Mouse (Mus musculus): ENCODE results near the gene Sprr2j-ps. TPM values are rescaled to one million over a fixed set of nuclear protein-coding genes. Genes with fewer than 3 reads are reported as not detected.

Gene Sprr2j-ps
- polyA plus RNA-seq, 1 experiment = not detected

DNA sequence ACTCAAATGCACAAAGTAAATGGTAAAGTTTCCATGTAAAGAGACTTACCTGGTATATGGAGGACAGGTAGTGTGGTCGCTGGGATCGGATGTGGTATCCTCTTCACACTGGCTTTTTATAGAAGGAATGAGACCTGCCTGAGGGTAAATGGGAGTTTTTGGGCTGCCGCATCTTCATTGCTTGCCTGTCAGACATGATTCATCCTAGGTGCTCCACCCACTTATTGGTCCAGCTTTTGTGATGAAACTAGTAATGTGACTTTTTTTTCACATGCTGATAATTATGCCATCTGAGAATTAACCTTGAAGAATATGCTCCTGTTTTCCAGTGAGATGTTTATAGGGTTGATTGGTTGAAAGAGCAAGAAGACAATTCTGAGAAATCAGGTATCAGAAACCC is 20.8 kb downstream of the Sprr2j-ps start, which contains the start of gene Sprr1b:
Gene Sprr1b (minus strand): TSS at position 101 of the 400 bp plus-strand sequence.
- H3K4me1 ChIP-seq (ENCODE audit: control insufficient read depth, insufficient read depth, insufficient read length, low read length) = no peaks in the 10 kb centered on the region
- H3K36me3 ChIP-seq (ENCODE audit: control insufficient read depth, insufficient read depth, low read length) = no peaks in the 10 kb centered on the region
- no peak within 1 kb of the TSS for H3K4me3 ChIP-seq (ENCODE audit: low read depth, low read length)
- no peak within 1 kb of the TSS for H3K27ac ChIP-seq (ENCODE audit: insufficient read depth, low read depth, low read length)
- no peaks in the 10 kb centered on the region for H3K27me3 ChIP-seq (ENCODE audit: control insufficient read depth, insufficient read depth, low read length)
- 89% methylated on average over 3 of the region's 3 CpGs for WGBS
- TF ChIP-seq CTCF (IDR thresholded peaks at IDR 0.05; ENCODE audit: extremely low read depth, insufficient read length, insufficient replicate concordance, low read depth, low read length) (no peak), POLR2A (IDR thresholded peaks at IDR 0.05; ENCODE audit: low read depth, low read length) (no peak)

DNA sequence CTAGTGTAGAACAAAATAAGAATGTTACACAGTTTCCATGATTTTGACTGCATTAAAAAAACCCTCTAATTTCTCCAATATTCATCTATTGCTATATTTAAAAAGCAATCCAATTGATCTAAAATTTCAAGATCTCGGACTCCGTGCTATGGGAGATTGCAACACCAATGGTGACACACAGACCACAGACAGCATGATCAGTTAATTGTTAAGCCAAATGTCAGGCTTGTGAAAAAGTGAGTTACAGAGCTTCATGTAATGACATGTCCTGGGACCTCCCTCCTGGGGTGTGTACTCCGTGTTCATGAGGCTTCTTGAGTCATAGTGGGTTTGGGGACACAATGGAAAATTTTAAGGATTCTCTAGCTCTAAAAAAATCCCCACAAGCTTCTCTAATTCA is 22.3 kb downstream of the Sprr2j-ps start:
- 82% methylated on average over 3 of the region's 3 CpGs for WGBS

DNA sequence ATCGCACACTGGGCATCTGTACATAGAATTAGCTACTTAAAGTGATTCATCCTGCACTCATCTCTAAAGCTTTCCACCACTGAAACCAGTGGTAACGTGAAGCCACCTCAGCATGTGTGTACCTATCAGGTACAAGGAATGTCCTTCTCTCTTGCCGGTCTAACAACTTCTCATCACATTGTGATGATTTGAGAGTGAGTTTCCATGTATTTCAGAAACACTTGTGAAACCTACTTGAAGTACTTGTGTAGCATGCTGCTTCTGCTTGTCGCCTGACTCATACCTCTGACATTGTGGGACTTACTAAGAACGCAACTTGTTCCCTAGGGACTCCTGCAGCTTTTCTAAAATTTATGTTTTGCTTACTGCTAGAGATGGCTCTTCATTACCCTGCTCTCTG is 37.3 kb downstream of the Sprr2j-ps start:
- no peaks in the 10 kb centered on the region for H3K4me1 ChIP-seq (ENCODE audit: control insufficient read depth, insufficient read depth, insufficient read length, low read length)
- H3K36me3 ChIP-seq (ENCODE audit: control insufficient read depth, insufficient read depth, low read length) = no peaks in the 10 kb centered on the region
- 89% methylated on average over 5 of the region's 5 CpGs for WGBS
- TF ChIP-seq CTCF (IDR thresholded peaks at IDR 0.05; ENCODE audit: extremely low read depth, insufficient read length, insufficient replicate concordance, low read depth, low read length) = no peak
- no peak for TF ChIP-seq POLR2A (IDR thresholded peaks at IDR 0.05; ENCODE audit: low read depth, low read length)
- H3K4me3 ChIP-seq (ENCODE audit: low read depth, low read length) = no peak overlapping the region
- no peaks in the 10 kb centered on the region for H3K27me3 ChIP-seq (ENCODE audit: control insufficient read depth, insufficient read depth, low read length)
- no peak overlapping the region for H3K27ac ChIP-seq (ENCODE audit: insufficient read depth, low read depth, low read length)

More for the DNA sequence above, 22.3 kb downstream of the Sprr2j-ps start:
- TF ChIP-seq CTCF (IDR thresholded peaks at IDR 0.05; ENCODE audit: extremely low read depth, insufficient read length, insufficient replicate concordance, low read depth, low read length) (no peak), POLR2A (IDR thresholded peaks at IDR 0.05; ENCODE audit: low read depth, low read length) (no peak)
- Histone ChIP-seq H3K27me3 (ENCODE audit: control insufficient read depth, insufficient read depth, low read length) (no peaks in the 10 kb centered on the region), H3K36me3 (ENCODE audit: control insufficient read depth, insufficient read depth, low read length) (no peaks in the 10 kb centered on the region), H3K27ac (ENCODE audit: insufficient read depth, low read depth, low read length) (no peak overlapping the region), H3K4me1 (ENCODE audit: control insufficient read depth, insufficient read depth, insufficient read length, low read length) (no peaks in the 10 kb centered on the region), H3K4me3 (ENCODE audit: low read depth, low read length) (no peak overlapping the region)

DNA sequence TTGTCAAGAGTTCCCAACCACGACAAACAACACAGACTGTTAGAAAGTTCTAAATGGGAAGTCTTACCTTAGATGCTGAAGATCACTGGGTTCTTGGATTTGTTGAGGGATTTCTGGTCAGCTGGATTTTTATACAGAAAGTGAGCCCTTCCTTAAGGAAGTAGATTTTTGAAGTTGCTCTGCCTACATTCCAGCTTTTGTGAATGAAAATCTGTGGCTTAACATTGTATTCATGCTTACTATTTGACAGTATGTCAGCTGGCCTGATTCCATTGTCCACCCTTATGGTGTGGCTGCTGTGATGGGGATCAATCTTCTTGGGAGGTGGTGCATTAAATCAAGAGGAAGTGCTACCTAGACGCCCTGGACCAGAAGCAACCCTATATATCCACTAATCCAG is 40.7 kb downstream of the Sprr2j-ps start, which contains the start of gene Sprr3:
Gene Sprr3 (minus strand): TSS at position 101 of the 400 bp plus-strand sequence.
- H3K27me3 ChIP-seq (ENCODE audit: control insufficient read depth, insufficient read depth, low read length) = no peaks in the 10 kb centered on the region
- TF ChIP-seq CTCF (IDR thresholded peaks at IDR 0.05; ENCODE audit: extremely low read depth, insufficient read length, insufficient replicate concordance, low read depth, low read length) (no peak), POLR2A (IDR thresholded peaks at IDR 0.05; ENCODE audit: low read depth, low read length) (no peak)
- 64% methylated on average over 2 of the region's 2 CpGs for WGBS
- no peaks in the 10 kb centered on the region for H3K36me3 ChIP-seq (ENCODE audit: control insufficient read depth, insufficient read depth, low read length)
- H3K27ac ChIP-seq (ENCODE audit: insufficient read depth, low read depth, low read length) = no peak within 1 kb of the TSS
- no peak within 1 kb of the TSS for H3K4me3 ChIP-seq (ENCODE audit: low read depth, low read length)
- no peaks in the 10 kb centered on the region for H3K4me1 ChIP-seq (ENCODE audit: control insufficient read depth, insufficient read depth, insufficient read length, low read length)

DNA sequence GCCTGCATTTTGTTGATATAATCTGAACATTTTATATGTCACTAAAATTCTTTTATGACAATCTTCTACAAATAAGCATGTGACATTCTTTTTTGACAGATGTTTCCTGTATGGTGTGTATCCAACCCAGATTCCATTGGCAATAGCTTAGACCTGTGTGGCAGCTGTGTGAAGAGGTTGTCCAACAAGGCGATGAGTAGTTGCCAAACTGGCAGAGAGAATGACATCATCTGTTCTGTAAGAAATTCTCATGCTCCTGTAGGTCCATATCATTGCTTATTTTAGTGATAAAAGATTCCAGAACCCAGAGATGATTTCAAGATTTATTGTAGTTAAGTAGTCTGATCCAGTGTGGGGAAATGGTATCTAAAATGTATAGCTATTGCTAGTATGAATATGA is 48.7 kb downstream of the Sprr2j-ps start:
- WGBS = 80% methylated on average over 1 of the region's 1 CpGs
- no peaks in the 10 kb centered on the region for H3K36me3 ChIP-seq (ENCODE audit: control insufficient read depth, insufficient read depth, low read length)
- no peak overlapping the region for H3K27ac ChIP-seq (ENCODE audit: insufficient read depth, low read depth, low read length)
- no peak overlapping the region for H3K4me3 ChIP-seq (ENCODE audit: low read depth, low read length)
- no peaks in the 10 kb centered on the region for H3K27me3 ChIP-seq (ENCODE audit: control insufficient read depth, insufficient read depth, low read length)
- no peaks in the 10 kb centered on the region for H3K4me1 ChIP-seq (ENCODE audit: control insufficient read depth, insufficient read depth, insufficient read length, low read length)
- TF ChIP-seq POLR2A (IDR thresholded peaks at IDR 0.05; ENCODE audit: low read depth, low read length) (no peak), CTCF (IDR thresholded peaks at IDR 0.05; ENCODE audit: extremely low read depth, insufficient read length, insufficient replicate concordance, low read depth, low read length) (no peak)

DNA sequence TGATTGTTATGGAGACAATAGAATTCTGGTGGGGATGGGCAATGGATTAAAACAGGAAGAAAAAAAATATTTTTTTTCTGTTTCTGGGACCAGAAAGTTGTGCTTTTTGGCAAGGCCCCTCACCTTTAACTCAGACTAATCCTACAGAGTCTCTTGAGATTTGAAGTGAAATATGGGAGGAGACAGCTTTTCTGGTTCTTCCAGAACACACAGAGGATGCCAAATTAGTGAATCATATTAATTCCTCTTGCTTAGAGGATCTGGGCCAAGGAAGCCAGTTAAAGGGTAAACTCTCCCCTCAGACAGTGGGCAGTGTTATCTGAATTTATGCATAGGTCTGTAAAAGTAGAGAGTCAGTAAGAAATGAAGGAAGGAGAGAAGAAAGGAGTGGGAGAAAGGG is 49.5 kb downstream of the Sprr2j-ps start:
- no peaks in the 10 kb centered on the region for H3K4me1 ChIP-seq (ENCODE audit: control insufficient read depth, insufficient read depth, insufficient read length, low read length)
- no peaks in the 10 kb centered on the region for H3K27me3 ChIP-seq (ENCODE audit: control insufficient read depth, insufficient read depth, low read length)
- no peak for TF ChIP-seq CTCF (IDR thresholded peaks at IDR 0.05; ENCODE audit: extremely low read depth, insufficient read length, insufficient replicate concordance, low read depth, low read length)
- no peak for TF ChIP-seq POLR2A (IDR thresholded peaks at IDR 0.05; ENCODE audit: low read depth, low read length)
- H3K4me3 ChIP-seq (ENCODE audit: low read depth, low read length) = no peak overlapping the region
- H3K27ac ChIP-seq (ENCODE audit: insufficient read depth, low read depth, low read length) = no peak overlapping the region
- no peaks in the 10 kb centered on the region for H3K36me3 ChIP-seq (ENCODE audit: control insufficient read depth, insufficient read depth, low read length)

Other genes starting within 250 kb of the Sprr2j-ps start
- gene Sprr2a1, start 202.3 kb upstream of the Sprr2j-ps start, polyA plus RNA-seq (2012; rRNA removed) = 62.1 and 77.3 TPM in 2 replicates
- 35,085 and 54,275 TPM in 2 replicates for gene Sprr2a2, start 202.2 kb upstream of the Sprr2j-ps start, polyA plus RNA-seq (2012; rRNA removed)
- gene Sprr2a3, start 132.7 kb upstream of the Sprr2j-ps start, polyA plus RNA-seq (2012; rRNA removed) = 208 and 247 TPM in 2 replicates
- not detected in 2 replicates for gene Sprr2b, start 101.5 kb upstream of the Sprr2j-ps start, polyA plus RNA-seq (2012; rRNA removed)
- gene Sprr2d, start 78.9 kb upstream of the Sprr2j-ps start, polyA plus RNA-seq (2012; rRNA removed) = not detected in 2 replicates
- not detected in 2 replicates for gene Sprr2e, start 65.9 kb upstream of the Sprr2j-ps start, polyA plus RNA-seq (2012; rRNA removed)
- not detected in 2 replicates for gene Sprr2f, start 52.9 kb upstream of the Sprr2j-ps start, polyA plus RNA-seq (2012; rRNA removed)
- not detected in 2 replicates for gene Sprr2h, start 32.4 kb upstream of the Sprr2j-ps start, polyA plus RNA-seq (2012; rRNA removed)
- not detected in 2 replicates for gene Sprr2i, start 10.1 kb upstream of the Sprr2j-ps start, polyA plus RNA-seq (2012; rRNA removed)
- gene Gm9774, start 11.3 kb downstream of the Sprr2j-ps start, polyA plus RNA-seq (2012; rRNA removed) = 3.7 and 8.0 TPM in 2 replicates
- gene Sprr2k, start 14.5 kb downstream of the Sprr2j-ps start, polyA plus RNA-seq (2012; rRNA removed) = not detected in 2 replicates
- not detected in 2 replicates for gene Sprr1b, start 20.7 kb downstream of the Sprr2j-ps start, polyA plus RNA-seq (2012; rRNA removed)
- 0.19 TPM in 1 of 2 replicates, not detected in the other for gene Sprr3, start 40.6 kb downstream of the Sprr2j-ps start, polyA plus RNA-seq (2012; rRNA removed)
- gene Sprr1a, start 67.8 kb downstream of the Sprr2j-ps start, polyA plus RNA-seq (2012; rRNA removed) = 43.3 and 86.0 TPM in 2 replicates
- gene Sprr4, start 82.4 kb downstream of the Sprr2j-ps start, polyA plus RNA-seq (2012; rRNA removed) = not detected in 2 replicates
- not detected in 2 replicates for gene 2310046K23Rik, start 116.4 kb downstream of the Sprr2j-ps start, polyA plus RNA-seq (2012; rRNA removed)
- gene Ivl, start 155.7 kb downstream of the Sprr2j-ps start, polyA plus RNA-seq (2012; rRNA removed) = 0.34 TPM in 1 of 2 replicates, not detected in the other
- 0.62 TPM in 1 of 2 replicates, not detected in the other for gene Smcp, start 170.9 kb downstream of the Sprr2j-ps start, polyA plus RNA-seq (2012; rRNA removed)
- gene 2210017I01Rik, start 189.4 kb downstream of the Sprr2j-ps start, polyA plus RNA-seq (2012; rRNA removed) = not detected in 2 replicates
- not detected in 2 replicates for gene Lce6a, start 203.6 kb downstream of the Sprr2j-ps start, polyA plus RNA-seq (2012; rRNA removed)
- not detected in 2 replicates for gene Lce1a1, start 230.2 kb downstream of the Sprr2j-ps start, polyA plus RNA-seq (2012; rRNA removed)
- not detected in 2 replicates for gene Lce1b, start 238.8 kb downstream of the Sprr2j-ps start, polyA plus RNA-seq (2012; rRNA removed)

Measured in small intestine, adult 2 months (tissue).